Comparison of ENCODE assay signal across 9 mouse cellular contexts in the genomic region with DNA sequence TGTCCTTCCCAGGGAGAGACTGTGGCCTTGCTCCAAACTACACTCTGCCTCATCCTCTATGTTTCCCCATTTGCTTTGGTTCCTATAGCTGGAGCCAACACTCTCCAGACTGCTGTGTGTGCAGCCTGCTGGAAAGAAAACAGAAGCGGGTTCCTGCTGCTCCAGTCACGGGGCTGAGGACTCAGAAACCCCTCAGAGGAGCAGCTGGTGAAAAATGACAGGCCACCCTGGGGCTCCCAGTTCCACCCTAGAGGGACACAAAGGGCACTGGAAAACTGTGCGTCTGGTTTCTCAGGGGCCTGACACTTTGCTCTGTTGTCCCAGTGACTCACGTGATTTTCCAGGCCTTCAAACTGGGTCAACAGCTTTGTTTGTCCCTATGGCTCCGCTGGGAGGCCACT. TPM values are rescaled to one million over a fixed set of nuclear protein-coding genes. Genes with fewer than 3 reads are reported as not detected.
A peak's percentile ranks its signal among the peaks of the same experiment; 100 is the strongest.
DNase-seq lines count a peak whose midpoint lies in the region; ATAC-seq lines count a peak whose summit lies in the region.
"Had no signal": no experiment of that assay in that cellular context is flagged by ENCODE, and none has a peak within 500 bp of the region (broad histone marks: within the 10 kb centered on the region; RNA-seq: fewer than 3 reads in every experiment).

No protein-coding gene starts in this region.

- peaks cover 4% of the 10 kb centered on the region; the same call in 1 of the 2 replicates for H3K4me1 ChIP-seq in forebrain, embryonic 14.5 days (ENCODE audit: control insufficient read depth, insufficient read depth, low read length)
- peaks cover 23% of the 10 kb centered on the region for H3K4me1 ChIP-seq in hindbrain, embryonic 13.5 days (replicated peaks)
- peaks cover 8% of the 10 kb centered on the region for H3K4me1 ChIP-seq in midbrain, embryonic 12.5 days

- H3K27me3 ChIP-seq in forebrain, embryonic 14.5 days (replicated peaks; ENCODE audit: control insufficient read depth, insufficient read depth, low read length): no peaks in the 10 kb centered on the region
- H3K27me3 ChIP-seq in hindbrain, embryonic 13.5 days: no peaks in the 10 kb centered on the region
- H3K27me3 ChIP-seq in midbrain, embryonic 12.5 days: no peaks in the 10 kb centered on the region

- H3K9ac ChIP-seq in forebrain, embryonic 14.5 days (ENCODE audit: low read length): 0 out of 2 replicates have a peak overlapping the region, but pooled peaks have one; percentile 21
- no peak overlapping the region; the same call in 1 of the 2 replicates for H3K9ac ChIP-seq in hindbrain, embryonic 13.5 days
- H3K9ac ChIP-seq in midbrain, embryonic 12.5 days (replicated peaks): no peak overlapping the region

- DNase-seq in layer of hippocampus, adult 11-12 months (ENCODE audit: low spot score): peak; percentile 53
- no peak for DNase-seq in layer of hippocampus, adult 9-10 months (ENCODE audit: low spot score)
- peak; percentile 55 for DNase-seq in forebrain, embryonic 14.5 days (ENCODE audit: low spot score)
- DNase-seq in left cerebral cortex, postnatal 4 days: peak; percentile 55
- DNase-seq in urinary bladder, postnatal 4 days (ENCODE audit: low spot score in 2 of 2): no peak

- no peak overlapping the region for H3K4me2 ChIP-seq in forebrain, embryonic 14.5 days (ENCODE audit: low read length)
- no peak overlapping the region for H3K4me2 ChIP-seq in hindbrain, embryonic 13.5 days
- no peak overlapping the region for H3K4me2 ChIP-seq in midbrain, embryonic 12.5 days (replicated peaks)

- H3K9me3 ChIP-seq in forebrain, embryonic 14.5 days (replicated peaks; ENCODE audit: control insufficient read depth, low read length): no peaks in the 10 kb centered on the region
- no peaks in the 10 kb centered on the region for H3K9me3 ChIP-seq in hindbrain, embryonic 13.5 days
- H3K9me3 ChIP-seq in midbrain, embryonic 12.5 days: no peaks in the 10 kb centered on the region
- H3K9me3 ChIP-seq: megakaryocyte, embryonic 14.5 days had no signal

- intact Hi-C loops in left cerebral cortex, postnatal 4 days (cut with DNase I): no loop called here

- H3K36me3 ChIP-seq in forebrain, embryonic 14.5 days (ENCODE audit: control insufficient read depth, insufficient read depth, low read length): no peaks in the 10 kb centered on the region
- no peaks in the 10 kb centered on the region for H3K36me3 ChIP-seq in hindbrain, embryonic 13.5 days
- H3K36me3 ChIP-seq in midbrain, embryonic 12.5 days: no peaks in the 10 kb centered on the region

- H3K27ac ChIP-seq in forebrain, embryonic 14.5 days (ENCODE audit: low read depth, low read length): peak overlapping the region; percentile 46; the same call in 1 of the 2 replicates
- H3K27ac ChIP-seq in hindbrain, embryonic 13.5 days: peak overlapping the region; percentile 73
- H3K27ac ChIP-seq in midbrain, embryonic 12.5 days (replicated peaks): peak overlapping the region; percentile 67

- peak; percentile 26; the same call in 1 of the 2 replicates for ATAC-seq in forebrain, embryonic 14.5 days
- no peak for ATAC-seq in hindbrain, embryonic 13.5 days (ENCODE audit: low FRiP score)
- ATAC-seq in midbrain, embryonic 12.5 days (ENCODE audit: low FRiP score, low read depth): no peak
- ATAC-seq in CD4-positive, CD25-positive, alpha-beta regulatory T cell, adult 4 months: no peak

- no peak overlapping the region for H3K4me3 ChIP-seq in forebrain, embryonic 14.5 days (ENCODE audit: low read depth, low read length)
- no peak overlapping the region for H3K4me3 ChIP-seq in hindbrain, embryonic 13.5 days
- no peak overlapping the region for H3K4me3 ChIP-seq in midbrain, embryonic 12.5 days
- H3K4me3 ChIP-seq: megakaryocyte, embryonic 14.5 days had no signal

- 15% methylated on average over 5 of the region's 5 CpGs for WGBS in forebrain, embryonic 14.5 days
- WGBS in hindbrain, embryonic 13.5 days: 4% methylated on average over 5 of the region's 5 CpGs
- 14% methylated on average over 5 of the region's 5 CpGs for WGBS in midbrain, embryonic 12.5 days

RNA-seq across cellular contexts. Expression of a gene that starts 36.7 kb away (rescaled TPM):
- polyA plus RNA-seq in forebrain, embryonic 14.5 days (2014; fragmentation: Nextera tagmentation; extraction: Ambion mirVana): 7.5 and 8.1 TPM in 2 replicates
- polyA plus RNA-seq in hindbrain, embryonic 13.5 days (2015; fragmentation: Nextera tagmentation; extraction: Ambion mirVana): 9.4 and 10.0 TPM in 2 replicates
- 10 to 100 TPM; 37.1 to 37.5 TPM for total RNA-seq in left cerebral cortex, postnatal 4 days (2021)
- 10.4 and 12.3 TPM in 2 replicates for polyA plus RNA-seq in midbrain, embryonic 12.5 days (2016; fragmentation: Nextera tagmentation; extraction: Ambion mirVana)
- polyA plus RNA-seq in CD4-positive, CD25-positive, alpha-beta regulatory T cell, adult 4 months (2017; shearing (Covaris generic)): 10 to 100 TPM; 22.1 to 25.3 TPM

RNA-seq across cellular contexts. Expression of a gene that starts 36.9 kb away (rescaled TPM):
- polyA plus RNA-seq in forebrain, embryonic 14.5 days (2014; fragmentation: Nextera tagmentation; extraction: Ambion mirVana): 410 and 427 TPM in 2 replicates
- polyA plus RNA-seq in hindbrain, embryonic 13.5 days (2015; fragmentation: Nextera tagmentation; extraction: Ambion mirVana): 381 and 422 TPM in 2 replicates
- total RNA-seq in left cerebral cortex, postnatal 4 days (2021): 100 to 1,000 TPM; 424 to 443 TPM
- polyA plus RNA-seq in midbrain, embryonic 12.5 days (2016; fragmentation: Nextera tagmentation; extraction: Ambion mirVana): 304 and 308 TPM in 2 replicates
- 100 to 1,000 TPM; 166 to 218 TPM for polyA plus RNA-seq in CD4-positive, CD25-positive, alpha-beta regulatory T cell, adult 4 months (2017; shearing (Covaris generic))

Comparison
In these comparisons a context has a peak if more than half of its experiments do, and no peak if none do; other contexts are left out.
1. DNase-seq: peak in layer of hippocampus, adult 11-12 months (single experiment), forebrain, embryonic 14.5 days (single experiment) and left cerebral cortex, postnatal 4 days (single experiment); none in layer of hippocampus, adult 9-10 months (single experiment) and urinary bladder, postnatal 4 days (0 of 2).
2. Peak in every context shown above with its lines, with median percentiles within 50 percentile points of each other: H3K27ac ChIP-seq.